Mouse (Mus musculus): ENCODE data around the gene Gemin5. TPM values are rescaled to one million over a fixed set of nuclear protein-coding genes. Genes with fewer than 3 reads are reported as not detected.
"Not testable (repeated sequence)": the region's sequence is repeated elsewhere in the genome, so short reads cannot be mapped to it uniquely, and the experiment has no call there.

The Gemin5 gene
- total and polyA plus RNA-seq, 3 experiments, result 3.2 to 9.3 (median 9.1) TPM

DNA sequence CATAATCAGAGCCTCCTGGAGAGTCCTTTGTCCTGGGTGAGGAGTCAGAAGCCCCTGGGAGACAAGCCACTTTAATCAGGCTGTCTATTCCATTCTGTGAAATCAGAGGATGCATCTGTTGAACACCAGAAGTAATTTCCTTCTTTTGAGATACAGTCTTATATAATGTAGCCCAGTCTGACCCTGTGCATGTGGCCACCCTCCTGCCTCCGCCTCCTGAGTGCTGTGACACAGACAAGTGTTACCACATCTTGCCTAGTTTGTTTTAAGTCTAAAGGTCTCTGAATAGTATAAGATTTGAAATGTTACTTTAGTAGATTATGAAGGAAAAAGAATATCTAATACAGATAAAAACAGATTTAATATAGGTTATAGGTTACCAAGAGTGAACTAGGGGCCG, 68.3 kb downstream of the Gemin5 start:
- Histone ChIP-seq H3K27me3 (ENCODE audit: control insufficient read depth, insufficient read depth, low read length) (no peaks in the 10 kb centered on the region), H3K27ac (no peak overlapping the region), H3K9ac (ENCODE audit: low read depth, low read length) (no peak overlapping the region), H3K79me2 (replicated peaks; ENCODE audit: control insufficient read depth, insufficient read depth, low read length) (no peaks in the 10 kb centered on the region), H3K36me3 (ENCODE audit: control insufficient read depth, insufficient read depth, low read length) (no peaks in the 10 kb centered on the region), H3K4me3 (no peak overlapping the region), H3K4me1 (ENCODE audit: control insufficient read depth, insufficient read depth, low read length) (peaks cover 6% of the 10 kb centered on the region)
- no peak for TF ChIP-seq POLR2A (IDR thresholded peaks at IDR 0.05; ENCODE audit: insufficient read depth, low read depth, low read length)
- no peak for TF ChIP-seq CTCF (IDR thresholded peaks at IDR 0.05)
- TF ChIP-seq EP300 (IDR thresholded peaks at IDR 0.05; ENCODE audit: insufficient read depth, low read depth, low read length), result no peak
- DNase-seq, result no peak
- 88% methylated on average over 2 of the region's 2 CpGs for WGBS
- intact Hi-C loops (cut with DNase I), result loop anchor here (5.0 to 10.0 kb wide), 3 partner anchors 138 to 298 kb away; partner anchors contain the start of genes Sap30l and Zfp692

DNA sequence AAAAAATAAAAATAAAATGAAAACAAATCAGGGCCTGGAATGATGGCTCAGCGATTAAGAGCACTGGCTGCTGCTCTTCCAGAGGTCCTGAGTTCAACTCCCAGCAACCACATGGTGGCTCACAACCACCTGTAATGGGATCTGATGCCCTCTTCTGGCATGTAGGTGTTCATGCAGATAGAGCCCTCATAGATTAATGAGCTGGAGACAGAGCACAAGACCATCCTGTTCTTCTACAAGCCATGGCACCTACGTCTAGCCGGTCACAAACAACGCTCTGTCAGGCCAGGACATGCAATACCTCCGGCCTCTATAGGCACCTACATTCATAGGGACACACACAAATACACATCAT, 70.0 kb downstream of the Gemin5 start:
- not testable (repeated sequence) for H3K36me3 ChIP-seq (ENCODE audit: control insufficient read depth, insufficient read depth, low read length); H3K27ac ChIP-seq; DNase-seq; H3K4me1 ChIP-seq (ENCODE audit: control insufficient read depth, insufficient read depth, low read length); H3K9ac ChIP-seq (ENCODE audit: low read depth, low read length); H3K79me2 ChIP-seq (replicated peaks; ENCODE audit: control insufficient read depth, insufficient read depth, low read length); H3K27me3 ChIP-seq (ENCODE audit: control insufficient read depth, insufficient read depth, low read length)
- 74% methylated on average over 5 of the region's 5 CpGs for WGBS
- TF ChIP-seq CTCF (IDR thresholded peaks at IDR 0.05), result peak; percentile 60
- peak overlapping the region; percentile 60; the same call in 1 of the 2 replicates for H3K4me3 ChIP-seq
- intact Hi-C loops (cut with DNase I), result loop anchor here (5.0 kb wide), 1 partner anchor 146 kb away; no protein-coding TSS in a partner anchor

DNA sequence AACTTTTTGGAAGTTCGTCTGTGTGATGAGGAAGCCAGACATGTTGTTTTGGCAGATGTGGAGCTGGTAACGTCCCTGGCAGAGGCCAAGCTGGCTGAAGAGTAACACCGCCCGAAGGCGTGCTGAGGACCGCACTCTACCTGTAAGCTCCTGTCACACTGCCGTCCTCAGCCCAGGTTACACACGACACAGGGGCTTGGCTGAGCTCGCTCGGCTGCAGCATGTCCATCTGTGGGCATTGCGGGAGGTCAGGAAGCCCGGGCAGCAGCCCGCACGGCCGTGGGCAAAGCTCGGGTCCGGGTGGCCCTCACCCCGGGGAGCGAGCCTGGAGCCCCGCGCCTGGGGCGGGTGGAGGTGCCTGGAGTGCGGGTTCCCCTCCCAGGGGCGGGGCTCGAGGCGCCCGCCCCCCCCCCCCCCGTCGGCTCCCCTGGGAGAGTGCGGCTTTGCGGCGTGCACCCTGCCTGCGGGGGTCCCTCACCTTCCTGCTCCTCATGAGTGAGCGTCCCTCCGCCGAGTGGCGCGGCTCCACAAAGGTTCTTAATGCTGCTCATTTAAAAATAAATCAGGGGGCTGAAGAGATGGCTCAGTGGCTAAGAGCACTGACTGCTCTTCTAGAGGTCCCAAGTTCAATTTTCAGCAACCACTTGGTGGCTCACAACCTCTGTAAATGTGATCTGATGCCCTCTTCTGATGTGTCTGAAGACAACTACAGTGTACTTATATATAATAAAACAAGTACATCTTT, 70.5 kb downstream of the Gemin5 start:
- WGBS, result 1% methylated on average over 33 of the region's 38 CpGs
- TF ChIP-seq CTCF (IDR thresholded peaks at IDR 0.05) (no peak), POLR2A (IDR thresholded peaks at IDR 0.05; ENCODE audit: insufficient read depth, low read depth, low read length) (no peak), EP300 (IDR thresholded peaks at IDR 0.05; ENCODE audit: insufficient read depth, low read depth, low read length) (no peak)
- Histone ChIP-seq H3K36me3 (ENCODE audit: control insufficient read depth, insufficient read depth, low read length) (no peaks in the 10 kb centered on the region), H3K27me3 (ENCODE audit: control insufficient read depth, insufficient read depth, low read length) (no peaks in the 10 kb centered on the region), H3K4me1 (ENCODE audit: control insufficient read depth, insufficient read depth, low read length) (peaks cover 1% of the 10 kb centered on the region), H3K27ac (no peak overlapping the region; the same call in 1 of the 2 replicates), H3K4me3 (peak overlapping the region; percentile 60), H3K79me2 (replicated peaks; ENCODE audit: control insufficient read depth, insufficient read depth, low read length) (no peaks in the 10 kb centered on the region), H3K9ac (ENCODE audit: low read depth, low read length) (peak overlapping the region; percentile 68)
- DNase-seq, result peak; percentile 29 to 48
- intact Hi-C loops (cut with DNase I), result loop anchor here (5.0 kb wide), 1 partner anchor 145 kb away; no protein-coding TSS in a partner anchor

DNA sequence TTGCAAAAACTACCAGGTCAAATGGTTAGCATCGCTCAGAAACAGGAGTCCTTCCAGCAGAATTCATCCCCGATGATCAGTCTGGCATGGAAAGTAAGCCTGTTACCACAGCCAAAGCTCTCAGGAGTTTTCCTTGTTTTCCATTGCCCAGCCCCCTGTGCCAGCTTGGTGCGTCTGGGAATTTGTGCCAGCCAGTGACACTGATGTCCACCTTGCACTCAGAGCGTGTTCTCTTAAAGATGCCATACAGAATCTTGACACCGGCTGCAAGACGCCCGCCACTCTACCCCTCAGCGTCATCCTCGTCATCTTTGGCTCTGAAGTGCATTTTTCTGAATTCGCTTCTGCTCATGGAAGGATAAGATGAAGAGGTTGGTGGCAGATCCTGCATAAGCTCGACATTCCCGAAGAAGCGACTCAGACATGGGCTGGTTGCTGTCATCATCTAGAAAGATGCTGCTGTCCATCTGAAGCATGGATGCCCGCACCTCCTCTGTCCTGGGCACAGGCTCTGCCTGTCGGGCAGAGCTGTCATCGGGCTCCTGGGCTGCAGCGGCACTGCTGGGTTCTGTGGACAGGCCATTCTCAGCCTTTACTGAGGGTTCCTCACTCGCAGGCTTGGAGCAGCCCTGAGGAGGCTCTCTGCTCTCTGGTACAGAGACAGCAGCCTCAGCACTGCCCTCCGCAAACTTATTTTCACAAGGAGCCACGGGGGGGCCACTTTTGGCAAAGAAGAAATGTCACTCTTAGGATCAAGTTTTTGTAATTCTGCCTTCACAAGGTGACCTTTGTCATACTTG, 71.3 kb downstream of the Gemin5 start:
- no peaks in the 10 kb centered on the region for H3K36me3 ChIP-seq (ENCODE audit: control insufficient read depth, insufficient read depth, low read length)
- H3K27ac ChIP-seq, result no peak overlapping the region
- H3K9ac ChIP-seq (ENCODE audit: low read depth, low read length), result no peak overlapping the region; the same call in 1 of the 2 replicates
- H3K79me2 ChIP-seq (replicated peaks; ENCODE audit: control insufficient read depth, insufficient read depth, low read length), result no peaks in the 10 kb centered on the region
- H3K4me3 ChIP-seq, result peak overlapping the region; percentile 60
- WGBS, result 46% methylated on average over 20 of the region's 20 CpGs
- H3K27me3 ChIP-seq (ENCODE audit: control insufficient read depth, insufficient read depth, low read length), result no peaks in the 10 kb centered on the region
- DNase-seq, result peak; percentile 24 to 44
- H3K4me1 ChIP-seq (ENCODE audit: control insufficient read depth, insufficient read depth, low read length), result peaks cover 3% of the 10 kb centered on the region
- intact Hi-C loops (cut with DNase I), result loop anchor here (5.0 kb wide), 1 partner anchor 145 kb away; no protein-coding TSS in a partner anchor
- TF ChIP-seq EP300 (IDR thresholded peaks at IDR 0.05; ENCODE audit: insufficient read depth, low read depth, low read length) (no peak), POLR2A (IDR thresholded peaks at IDR 0.05; ENCODE audit: insufficient read depth, low read depth, low read length) (no peak), CTCF (IDR thresholded peaks at IDR 0.05) (no peak)

DNA sequence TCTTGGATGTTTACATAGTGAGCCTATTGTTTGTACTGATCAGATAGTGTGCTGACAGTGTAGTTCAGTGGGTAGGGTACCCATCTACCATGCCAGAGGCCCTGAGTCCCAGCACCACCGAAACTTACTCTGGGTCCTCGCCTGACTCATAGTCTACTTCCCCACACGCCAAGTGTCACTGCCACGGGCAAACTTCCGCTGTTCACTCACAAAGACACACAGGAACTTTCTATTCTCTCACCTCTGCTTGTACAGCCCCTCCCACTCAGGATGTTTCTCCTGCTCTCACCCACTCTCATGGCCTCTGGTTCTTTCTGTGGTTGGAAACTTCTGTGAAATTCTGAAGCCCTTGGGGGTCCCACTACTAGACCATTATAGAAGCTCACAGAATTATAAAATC, 72.2 kb downstream of the Gemin5 start:
- Histone ChIP-seq H3K36me3 (ENCODE audit: control insufficient read depth, insufficient read depth, low read length) (no peaks in the 10 kb centered on the region), H3K9ac (ENCODE audit: low read depth, low read length) (no peak overlapping the region), H3K27me3 (ENCODE audit: control insufficient read depth, insufficient read depth, low read length) (no peaks in the 10 kb centered on the region), H3K4me1 (ENCODE audit: control insufficient read depth, insufficient read depth, low read length) (peaks cover 3% of the 10 kb centered on the region), H3K4me3 (no peak overlapping the region), H3K79me2 (replicated peaks; ENCODE audit: control insufficient read depth, insufficient read depth, low read length) (no peaks in the 10 kb centered on the region), H3K27ac (no peak overlapping the region)
- peak in 1 of 2 experiments; percentile 23 for DNase-seq
- intact Hi-C loops (cut with DNase I), result loop anchor here (5.0 kb wide), 1 partner anchor 144 kb away; no protein-coding TSS in a partner anchor
- no peak for TF ChIP-seq CTCF (IDR thresholded peaks at IDR 0.05)
- no peak for TF ChIP-seq POLR2A (IDR thresholded peaks at IDR 0.05; ENCODE audit: insufficient read depth, low read depth, low read length)
- no peak for TF ChIP-seq EP300 (IDR thresholded peaks at IDR 0.05; ENCODE audit: insufficient read depth, low read depth, low read length)
- 66% methylated on average over 5 of the region's 5 CpGs for WGBS
